Mouse (Mus musculus) intestine, embryonic 14.5 days (tissue): ENCODE data around the gene Ddah1. TPM values are rescaled to one million over a fixed set of nuclear protein-coding genes. Genes with fewer than 3 reads are reported as not detected.
A peak's percentile ranks its signal among the peaks of the same experiment; 100 is the strongest.

ENCODE experiments used
- ATAC-seq: fragments of 200-750 bp; cut with Nextera tagmentation; replicated peaks from 2 replicates; pipeline ENCODE4 v1.8.0; 2017; ENCODE audit warnings: low read depth, moderate number of reproducible peaks, moderate TSS enrichment, moderate library complexity; ENCODE audit not compliant: low FRiP score, low TSS enrichment
- DNase-seq: peaks from one replicate; pipeline ENCODE4 v3.0.0-alpha.2; 2018; ENCODE audit warnings: low spot score
- H3K27ac ChIP-seq: fragments of 300-500 bp; sonication (generic); 2 replicates; pipeline ENCODE4 v1.5.1; 2014; ENCODE audit warnings: low read depth, mild to moderate bottlenecking, control low read depth
- H3K27me3 ChIP-seq: fragments of 300-500 bp; sonication (generic); replicated peaks from 2 replicates; pipeline ENCODE4 v1.6.1; 2014; ENCODE audit warnings: low read length, control low read depth; ENCODE audit not compliant: control insufficient read depth, insufficient read depth
- H3K36me3 ChIP-seq: fragments of 300-500 bp; sonication (generic); 2 replicates; pipeline ENCODE4 v1.6.1; 2014; ENCODE audit warnings: low read length, control low read depth; ENCODE audit not compliant: control insufficient read depth, insufficient read depth
- H3K4me1 ChIP-seq: fragments of 300-500 bp; sonication (generic); replicated peaks from 2 replicates; pipeline ENCODE4 v1.6.1; 2014; ENCODE audit warnings: low read length, control low read depth, mixed read lengths; ENCODE audit not compliant: control insufficient read depth, insufficient read depth
- H3K4me2 ChIP-seq: fragments of 300-500 bp; sonication (generic); 2 replicates; pipeline ENCODE4 v1.6.1; 2014; ENCODE audit warnings: low read length
- H3K4me3 ChIP-seq: fragments of 300-500 bp; sonication (generic); 2 replicates; pipeline ENCODE4 v1.5.1; 2014; ENCODE audit warnings: low read depth, low read length, control low read depth, mixed read lengths
- H3K9ac ChIP-seq: fragments of 300-500 bp; sonication (generic); 2 replicates; pipeline ENCODE4 v1.6.1; 2014; ENCODE audit warnings: mild to moderate bottlenecking, low read length
- H3K9me3 ChIP-seq: fragments of 300-500 bp; sonication (generic); 2 replicates; pipeline ENCODE4 v1.6.1; 2016; ENCODE audit warnings: low read length, control low read depth; ENCODE audit not compliant: control insufficient read depth
- WGBS: fragments of 180-500 bp; shearing (Covaris S2); extraction: QIAGEN DNeasy Blood & Tissue Kit; methylation state at CpG from one replicate; pipeline ENCODE4 v1.1.7; 2014; 5-methylcytosine and 5-hydroxymethylcytosine counted together
- polyA plus RNA-seq: library from polyadenylated mRNA; unstranded; fragments of >200 nt; fragmentation: Nextera tagmentation; extraction: Ambion mirVana; gene quantifications from 2 replicates; pipeline ENCODE4 v1.2.1, GENCODE M21; 2014

The Ddah1 gene
- polyA plus RNA-seq, 1 experiment from 2014 or later: 46.9 TPM

DNA sequence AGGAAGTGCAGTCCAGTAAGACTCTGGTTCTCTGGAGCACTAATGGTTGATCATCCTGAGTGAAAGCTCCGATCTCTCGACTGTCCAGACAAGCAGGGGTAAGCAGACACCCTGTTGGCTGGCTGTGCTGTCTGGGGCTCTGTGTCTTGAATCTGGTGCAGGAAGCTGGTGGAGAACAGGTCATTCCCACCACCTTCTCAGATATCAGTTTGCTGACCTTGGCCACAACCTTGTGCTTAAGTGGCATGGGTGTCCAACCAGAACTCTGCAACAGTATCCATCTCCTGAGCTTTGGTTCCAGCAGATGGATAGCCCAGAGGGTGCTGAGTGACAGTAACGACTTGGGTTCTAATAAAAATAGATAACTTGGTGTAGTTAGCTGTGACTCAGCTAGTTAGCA, 31.8 kb downstream of the Ddah1 start:
- no peak overlapping the region for H3K27ac ChIP-seq
- no peaks in the 10 kb centered on the region for H3K27me3 ChIP-seq
- ATAC-seq: no peak

GRCm38 (mm10) chr3:145790709-145791108, 32.2 kb downstream of the Ddah1 start:
- no peaks in the 10 kb centered on the region for H3K27me3 ChIP-seq
- H3K4me3 ChIP-seq: no peak overlapping the region
- no peaks in the 10 kb centered on the region for H3K36me3 ChIP-seq
- peaks cover 20% of the 10 kb centered on the region; the same call in 1 of the 2 replicates for H3K4me1 ChIP-seq
- ATAC-seq (no peak), DNase-seq (no peak)
- 46% methylated on average over 4 of the region's 4 CpGs for WGBS
- H3K9me3 ChIP-seq: no peaks in the 10 kb centered on the region
- no peak overlapping the region for H3K4me2 ChIP-seq
- H3K9ac ChIP-seq: no peak overlapping the region
- H3K27ac ChIP-seq: 0 out of 2 replicates have a peak overlapping the region, but pooled peaks have one; percentile 43

More for the DNA sequence above, 31.8 kb downstream of the Ddah1 start:
- no peak overlapping the region for H3K4me2 ChIP-seq
- WGBS: 50% methylated on average over 3 of the region's 3 CpGs
- H3K9ac ChIP-seq: no peak overlapping the region
- H3K4me3 ChIP-seq: no peak overlapping the region
- no peak for DNase-seq
- H3K9me3 ChIP-seq: no peaks in the 10 kb centered on the region
- H3K4me1 ChIP-seq: peaks cover 20% of the 10 kb centered on the region; the same call in 1 of the 2 replicates
- no peaks in the 10 kb centered on the region for H3K36me3 ChIP-seq

- ATAC-seq: peak; percentile 26
- no peaks in the 10 kb centered on the region for H3K27me3 ChIP-seq
- peaks cover 38% of the 10 kb centered on the region for H3K4me1 ChIP-seq
- DNase-seq: no peak
- no peak overlapping the region for H3K9ac ChIP-seq
- no peak overlapping the region for H3K4me3 ChIP-seq
- H3K9me3 ChIP-seq: no peaks in the 10 kb centered on the region
- 68% methylated on average over 10 of the region's 10 CpGs for WGBS
- no peaks in the 10 kb centered on the region for H3K36me3 ChIP-seq
- no peak overlapping the region for H3K4me2 ChIP-seq
- no peak overlapping the region for H3K27ac ChIP-seq
Measured at GRCm38 (mm10) chr3:145794355-145794754, 35.9 kb downstream of the Ddah1 start.

- ATAC-seq (no peak), DNase-seq (no peak)
- H3K27me3 ChIP-seq: no peaks in the 10 kb centered on the region
- H3K27ac ChIP-seq: no peak overlapping the region
- H3K9ac ChIP-seq: no peak overlapping the region
- H3K4me1 ChIP-seq: peaks cover 30% of the 10 kb centered on the region
- H3K4me2 ChIP-seq: no peak overlapping the region
- WGBS: 73% methylated on average over 7 of the region's 7 CpGs
- H3K9me3 ChIP-seq: no peaks in the 10 kb centered on the region
- H3K4me3 ChIP-seq: no peak overlapping the region
- H3K36me3 ChIP-seq: no peaks in the 10 kb centered on the region
Measured at GRCm38 (mm10) chr3:145795896-145796295, 37.4 kb downstream of the Ddah1 start.

DNA sequence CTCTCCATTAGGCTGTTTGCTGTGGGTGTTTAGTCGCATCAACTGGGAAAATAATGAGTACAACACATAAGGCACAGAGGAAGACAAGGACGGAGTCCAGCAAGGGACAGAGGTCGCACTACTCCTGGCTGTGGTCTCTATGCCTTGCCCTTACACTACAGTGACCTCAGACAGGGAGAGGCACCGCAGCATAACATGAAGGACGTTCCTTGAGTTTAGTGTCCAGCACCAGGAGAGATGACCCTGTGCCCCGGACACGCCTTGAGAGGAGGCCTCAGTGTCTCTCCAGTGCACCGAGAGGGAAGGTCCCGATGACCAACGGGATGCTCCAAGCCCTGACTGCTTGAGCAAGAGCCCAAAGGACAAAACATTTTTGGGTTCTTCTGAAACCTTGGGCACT, 39.6 kb downstream of the Ddah1 start:
- no peak for DNase-seq
- H3K4me2 ChIP-seq: no peak overlapping the region
- ATAC-seq: no peak
- no peak overlapping the region for H3K9ac ChIP-seq
- no peaks in the 10 kb centered on the region for H3K36me3 ChIP-seq
- peaks cover 19% of the 10 kb centered on the region for H3K4me1 ChIP-seq
- WGBS: 68% methylated on average over 10 of the region's 10 CpGs
- H3K9me3 ChIP-seq: no peaks in the 10 kb centered on the region
- H3K4me3 ChIP-seq: no peak overlapping the region
- peak overlapping the region; percentile 14; the same call in 1 of the 2 replicates for H3K27ac ChIP-seq
- H3K27me3 ChIP-seq: no peaks in the 10 kb centered on the region

- DNase-seq (peak; percentile 64), ATAC-seq (0 out of 2 replicates have a peak, but pooled peaks have one; percentile 48)
- Histone ChIP-seq H3K4me3 (no peak overlapping the region), H3K9ac (no peak overlapping the region), H3K4me1 (peaks cover 19% of the 10 kb centered on the region), H3K27ac (peak overlapping the region; percentile 39), H3K9me3 (no peaks in the 10 kb centered on the region), H3K36me3 (no peaks in the 10 kb centered on the region), H3K27me3 (no peaks in the 10 kb centered on the region), H3K4me2 (peak overlapping the region; percentile 7; the same call in 1 of the 2 replicates)
- 5% methylated on average over 6 of the region's 6 CpGs for WGBS
Measured at GRCm38 (mm10) chr3:145798751-145799188, 40.3 kb downstream of the Ddah1 start.

DNA sequence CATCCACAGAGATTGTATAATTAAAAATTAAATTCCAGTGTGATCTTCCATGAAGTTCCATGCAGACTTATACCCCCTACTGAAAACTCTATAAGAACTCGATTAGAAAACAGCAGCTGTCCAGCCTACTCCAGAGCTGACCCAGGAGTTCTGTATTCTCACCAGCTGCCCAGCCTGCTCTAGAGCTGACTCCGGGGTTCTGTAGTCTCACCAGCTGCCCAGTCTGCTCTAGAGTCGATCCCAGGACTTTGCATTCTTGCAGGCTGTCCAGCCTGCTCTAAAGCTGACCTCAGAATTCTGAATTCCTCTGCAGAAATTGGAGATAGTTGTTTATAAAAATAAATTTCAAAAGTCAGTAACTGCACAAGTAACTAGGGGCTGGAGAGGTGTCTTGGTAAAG, 40.9 kb downstream of the Ddah1 start:
- Histone ChIP-seq H3K27me3 (no peaks in the 10 kb centered on the region), H3K4me2 (no peak overlapping the region; the same call in 1 of the 2 replicates), H3K9me3 (no peaks in the 10 kb centered on the region), H3K4me1 (peaks cover 19% of the 10 kb centered on the region), H3K36me3 (no peaks in the 10 kb centered on the region), H3K9ac (no peak overlapping the region), H3K4me3 (no peak overlapping the region), H3K27ac (0 out of 2 replicates have a peak overlapping the region, but pooled peaks have one; percentile 30)
- no peak for DNase-seq
- ATAC-seq: no peak; the same call in 1 of the 2 replicates
- 33% methylated on average over 3 of the region's 3 CpGs for WGBS

GRCm38 (mm10) chr3:145802106-145802505, 43.6 kb downstream of the Ddah1 start:
- ATAC-seq: no peak
- no peak overlapping the region for H3K4me2 ChIP-seq

GRCm38 (mm10) chr3:145805848-145806247, 47.4 kb downstream of the Ddah1 start:
- H3K9ac ChIP-seq: no peak overlapping the region
- H3K27ac ChIP-seq: no peak overlapping the region
- no peaks in the 10 kb centered on the region for H3K27me3 ChIP-seq
- H3K4me1 ChIP-seq: peaks cover 7% of the 10 kb centered on the region; the same call in 1 of the 2 replicates
- WGBS: 49% methylated on average over 4 of the region's 4 CpGs
- H3K9me3 ChIP-seq: no peaks in the 10 kb centered on the region
- H3K4me2 ChIP-seq: no peak overlapping the region
- ATAC-seq (no peak), DNase-seq (no peak)
- H3K4me3 ChIP-seq: no peak overlapping the region
- H3K36me3 ChIP-seq: no peaks in the 10 kb centered on the region

More at GRCm38 (mm10) chr3:145802106-145802505, 43.6 kb downstream of the Ddah1 start:
- H3K4me3 ChIP-seq: no peak overlapping the region
- DNase-seq: no peak
- H3K36me3 ChIP-seq: no peaks in the 10 kb centered on the region
- H3K27ac ChIP-seq: no peak overlapping the region
- no peaks in the 10 kb centered on the region for H3K27me3 ChIP-seq
- peaks cover 27% of the 10 kb centered on the region; the same call in 1 of the 2 replicates for H3K4me1 ChIP-seq
- no peaks in the 10 kb centered on the region for H3K9me3 ChIP-seq
- WGBS: 70% methylated on average over 6 of the region's 6 CpGs
- H3K9ac ChIP-seq: no peak overlapping the region
